Mouse (Mus musculus) cerebellum, adult 2 months (tissue): ENCODE measurements at regions not wholly inside any gene's neighbourhood (a gene's known extent, or its start where the extent isn't known, plus 50 kb on each side); places are given as distances from the start of the nearest gene placed in this dataset.

Experiments
- DNase-seq, 2 experiments: peaks; one replicate each; pipeline ENCODE4 v3.0.0; 2021
- H3K27ac ChIP-seq: fragments of 200-500 bp; 2 replicates; pipeline ENCODE4 v1.5.1; 2012; ENCODE audit warnings: low read length, control low read depth, inconsistent platforms; ENCODE audit not compliant: insufficient read depth
- H3K27me3 ChIP-seq: fragments of 200-500 bp; 2 replicates; pipeline ENCODE4 v1.6.1; 2012; ENCODE audit warnings: inconsistent platforms, mild to moderate bottlenecking, low read length, moderate library complexity; ENCODE audit not compliant: control insufficient read depth, insufficient read depth
- H3K4me1 ChIP-seq: fragments of 200-500 bp; 2 replicates; pipeline ENCODE4 v1.6.1; 2011; ENCODE audit warnings: low read length; ENCODE audit not compliant: control insufficient read depth, insufficient read depth
- H3K4me3 ChIP-seq: fragments of 200-500 bp; replicated peaks from 2 replicates; pipeline ENCODE3; 2011; ENCODE audit warnings: mild to moderate bottlenecking, low read depth, low read length, control low read depth; ENCODE audit not compliant: insufficient read depth
- CTCF ChIP-seq: fragments of 200-500 bp; IDR thresholded peaks from 2 replicates; pipeline ENCODE4 v1.5.1; 2011; ENCODE audit warnings: low read depth, mild to moderate bottlenecking, control low read depth, low read length, moderate library complexity, borderline replicate concordance; ENCODE audit not compliant: insufficient read depth
- POLR2A ChIP-seq: fragments of 200-500 bp; IDR thresholded peaks from 2 replicates; pipeline ENCODE4 v1.6.1; 2011; ENCODE audit warnings: low read length, control low read depth, borderline replicate concordance; ENCODE audit not compliant: insufficient read depth
- WGBS: fragments of 180-500 bp; shearing (Covaris S2); methylation state at CpG from one replicate; pipeline ENCODE4 v1.1.7; 2018; 5-methylcytosine and 5-hydroxymethylcytosine counted together

GRCm38 (mm10) chr14:46191639-46192399 is 187.4 kb upstream of the Gm15217 start:
- DNase-seq, result no peak
- Histone ChIP-seq H3K4me1 (peaks cover 6% of the 10 kb centered on the region), H3K27me3 (no peaks in the 10 kb centered on the region), H3K4me3 (no peak overlapping the region), H3K27ac (no peak overlapping the region)
- 90% methylated on average over 8 of the region's 8 CpGs for WGBS
- TF ChIP-seq CTCF (no peak), POLR2A (no peak)

GRCm38 (mm10) chr14:46193577-46193976 is 185.6 kb upstream of the Gm15217 start:
- H3K4me1 ChIP-seq, result peaks cover 6% of the 10 kb centered on the region
- TF ChIP-seq POLR2A (no peak), CTCF (no peak)
- DNase-seq, result peak; percentile 9 to 56
- no peak overlapping the region for H3K4me3 ChIP-seq
- H3K27ac ChIP-seq, result no peak overlapping the region
- WGBS, result 12% methylated on average over 4 of the region's 4 CpGs
- H3K27me3 ChIP-seq, result no peaks in the 10 kb centered on the region

- peaks cover 6% of the 10 kb centered on the region for H3K4me1 ChIP-seq
- no peak for DNase-seq
- WGBS, result 45% methylated on average over 6 of the region's 6 CpGs
- no peaks in the 10 kb centered on the region for H3K27me3 ChIP-seq
- no peak overlapping the region for H3K4me3 ChIP-seq
- H3K27ac ChIP-seq, result no peak overlapping the region
- TF ChIP-seq POLR2A (no peak), CTCF (no peak)
Observed at GRCm38 (mm10) chr14:46195939-46196338, 183.3 kb upstream of the Gm15217 start.

- Histone ChIP-seq H3K4me1 (no peaks in the 10 kb centered on the region), H3K27ac (no peak overlapping the region), H3K4me3 (no peak overlapping the region), H3K27me3 (no peaks in the 10 kb centered on the region)
- TF ChIP-seq CTCF (no peak), POLR2A (no peak)
- 54% methylated on average over 4 of the region's 4 CpGs for WGBS
- DNase-seq, result no peak
Observed at GRCm38 (mm10) chr14:46202818-46203217, 176.4 kb upstream of the Gm15217 start.

- Histone ChIP-seq H3K4me1 (no peaks in the 10 kb centered on the region), H3K27me3 (no peaks in the 10 kb centered on the region), H3K27ac (no peak overlapping the region), H3K4me3 (no peak overlapping the region)
- TF ChIP-seq CTCF (no peak), POLR2A (no peak)
- 89% methylated on average over 4 of the region's 4 CpGs for WGBS
- no peak for DNase-seq
Observed at GRCm38 (mm10) chr14:46220483-46220882, 158.7 kb upstream of the Gm15217 start.

- Histone ChIP-seq H3K4me1 (no peaks in the 10 kb centered on the region), H3K27ac (no peak overlapping the region), H3K4me3 (no peak overlapping the region), H3K27me3 (no peaks in the 10 kb centered on the region)
- WGBS, result 79% methylated on average over 4 of the region's 4 CpGs
- TF ChIP-seq POLR2A, result no peak
- TF ChIP-seq CTCF, result no peak
- no peak for DNase-seq
Observed at GRCm38 (mm10) chr14:46221897-46222669, 157.1 kb upstream of the Gm15217 start.

GRCm38 (mm10) chr14:46223008-46223407 is 156.2 kb upstream of the Gm15217 start:
- TF ChIP-seq POLR2A (no peak), CTCF (no peak)
- DNase-seq, result no peak
- no peaks in the 10 kb centered on the region for H3K27me3 ChIP-seq
- 74% methylated on average over 6 of the region's 6 CpGs for WGBS
- no peak overlapping the region for H3K4me3 ChIP-seq
- no peaks in the 10 kb centered on the region for H3K4me1 ChIP-seq
- H3K27ac ChIP-seq, result no peak overlapping the region
